In genomic region chr11:120255038-120255437, GRCm38 (mm10) we compare ENCODE assay signal across 7 mouse cellular contexts. TPM values are rescaled to one million over a fixed set of nuclear protein-coding genes. Genes with fewer than 3 reads are reported as not detected.
DNase-seq lines count a peak whose midpoint lies in the region; ATAC-seq lines count a peak whose summit lies in the region.

No protein-coding gene starts in this region.

- peak; percentile 94 for DNase-seq in adrenal gland, adult 2 months
- DNase-seq in cerebellum, adult 18-20 months, result peak; percentile 93
- DNase-seq in gastrocnemius, adult 8-10 months (ENCODE audit: low spot score in 2 of 2), result peak; percentile 89 to 95
- peak; percentile 92 for DNase-seq in left cerebral cortex, postnatal 4 days
- no peak for DNase-seq in c-Kit-positive CD71-positive TER-119-positive erythroid progenitor cells, embryonic 14.5 days (ENCODE audit: low spot score)

- 55% methylated on average over 6 of the region's 6 CpGs for WGBS in hindbrain, embryonic 13.5 days
- WGBS in neural tube, embryonic 15.5 days, result 48% methylated on average over 6 of the region's 6 CpGs

- H3K36me3 ChIP-seq in hindbrain, embryonic 13.5 days, result peaks cover 4% of the 10 kb centered on the region; the same call in 1 of the 2 replicates
- no peaks in the 10 kb centered on the region for H3K36me3 ChIP-seq in neural tube, embryonic 15.5 days

- no peaks in the 10 kb centered on the region for H3K9me3 ChIP-seq in hindbrain, embryonic 13.5 days
- no peaks in the 10 kb centered on the region for H3K9me3 ChIP-seq in neural tube, embryonic 15.5 days (replicated peaks)

- intact Hi-C loops in left cerebral cortex, postnatal 4 days (cut with DNase I), result no loop called here

- 0 out of 2 replicates have a peak, but pooled peaks cover 8% of the 10 kb centered on the region for H3K27me3 ChIP-seq in hindbrain, embryonic 13.5 days
- no peaks in the 10 kb centered on the region for H3K27me3 ChIP-seq in neural tube, embryonic 15.5 days (replicated peaks)

- no peak for ATAC-seq in hindbrain, embryonic 13.5 days (ENCODE audit: low FRiP score)
- no peak for ATAC-seq in neural tube, embryonic 15.5 days (ENCODE audit: low FRiP score)

- no peak overlapping the region for H3K4me3 ChIP-seq in hindbrain, embryonic 13.5 days
- no peak overlapping the region for H3K4me3 ChIP-seq in neural tube, embryonic 15.5 days (replicated peaks)

- peak overlapping the region; percentile 44; the same call in 1 of the 2 replicates for H3K27ac ChIP-seq in hindbrain, embryonic 13.5 days
- peak overlapping the region; percentile 28; the same call in 1 of the 2 replicates for H3K27ac ChIP-seq in neural tube, embryonic 15.5 days (replicated peaks)

- H3K9ac ChIP-seq in hindbrain, embryonic 13.5 days, result peak overlapping the region; percentile 11; the same call in 1 of the 2 replicates
- no peak overlapping the region for H3K9ac ChIP-seq in neural tube, embryonic 15.5 days (replicated peaks)

- H3K4me1 ChIP-seq in hindbrain, embryonic 13.5 days (replicated peaks), result peaks cover 99% of the 10 kb centered on the region
- H3K4me1 ChIP-seq in neural tube, embryonic 15.5 days, result peaks cover 94% of the 10 kb centered on the region

- H3K4me2 ChIP-seq in hindbrain, embryonic 13.5 days, result no peak overlapping the region
- H3K4me2 ChIP-seq in neural tube, embryonic 15.5 days, result no peak overlapping the region; the same call in 1 of the 2 replicates

RNA-seq across cellular contexts. Expression of gene Bahcc1, which starts 22.3 kb away (rescaled TPM):
- 10 to 100 TPM in 1 of 2 experiments, 1 to 10 TPM in 1; 9.2 to 21.9 TPM for total RNA-seq in adrenal gland, adult 2 months (2021)
- 17.9 and 19.5 TPM in 2 replicates for polyA plus RNA-seq in adrenal gland, adult 2 months (2012; rRNA removed)
- total RNA-seq in gastrocnemius, adult 8-10 months (2022), result 1 to 10 TPM; 3.6 to 5.8 (median 4.7) TPM
- 13.6 and 17.0 TPM in 2 replicates for polyA plus RNA-seq in hindbrain, embryonic 13.5 days (2015; fragmentation: Nextera tagmentation; extraction: Ambion mirVana)
- total RNA-seq in left cerebral cortex, postnatal 4 days (2021), result 10 to 100 TPM; 36.5 to 39.5 TPM
- 8.7 and 10.4 TPM in 2 replicates for polyA plus RNA-seq in neural tube, embryonic 15.5 days (2015; fragmentation: Nextera tagmentation; extraction: Ambion mirVana)
